Mouse (Mus musculus) stomach, postnatal 0 days (tissue): ENCODE results near the gene Stim1.

Experiments used
- CTCF ChIP-seq: IDR thresholded peaks from 2 replicates; pipeline ENCODE4 v1.5.1; 2016; ENCODE audit warnings: antibody characterized with exemption, low read depth, mild to moderate bottlenecking, moderate library complexity
- EP300 ChIP-seq: optimal IDR thresholded peaks from 2 replicates; pipeline ENCODE3; 2016; ENCODE audit warnings: antibody characterized with exemption

DNA sequence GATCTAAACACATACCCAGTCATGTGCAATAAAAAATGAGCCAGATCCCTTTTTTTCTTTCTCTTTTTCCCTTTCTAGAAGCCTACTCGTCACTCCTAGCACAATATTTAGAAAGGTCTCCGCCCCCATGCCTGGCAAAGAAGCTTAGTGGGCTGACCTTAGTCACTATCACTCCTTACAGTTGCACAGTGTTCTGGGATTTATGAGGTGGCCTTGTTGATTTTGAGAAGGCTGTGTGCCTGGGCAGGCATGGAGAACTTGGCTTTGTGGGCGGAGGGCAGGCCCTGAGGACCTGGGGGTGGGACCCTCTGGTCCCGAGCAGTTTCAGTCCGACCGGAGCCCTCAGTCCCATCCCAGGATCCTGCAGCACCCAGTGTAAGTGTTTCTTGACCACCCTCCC is 37.8 kb upstream of the Stim1 start:
- TF ChIP-seq CTCF: no peak
- no peak for TF ChIP-seq EP300
